Mouse (Mus musculus) mesoderm, embryonic 11.5 days (tissue): ENCODE results near the gene Alad.

Source experiments
- DNase-seq: peaks from one replicate; pipeline ENCODE4 v3.0.0-alpha.2; 2012; ENCODE audit warnings: low read depth, low spot score

The Alad gene

DNA sequence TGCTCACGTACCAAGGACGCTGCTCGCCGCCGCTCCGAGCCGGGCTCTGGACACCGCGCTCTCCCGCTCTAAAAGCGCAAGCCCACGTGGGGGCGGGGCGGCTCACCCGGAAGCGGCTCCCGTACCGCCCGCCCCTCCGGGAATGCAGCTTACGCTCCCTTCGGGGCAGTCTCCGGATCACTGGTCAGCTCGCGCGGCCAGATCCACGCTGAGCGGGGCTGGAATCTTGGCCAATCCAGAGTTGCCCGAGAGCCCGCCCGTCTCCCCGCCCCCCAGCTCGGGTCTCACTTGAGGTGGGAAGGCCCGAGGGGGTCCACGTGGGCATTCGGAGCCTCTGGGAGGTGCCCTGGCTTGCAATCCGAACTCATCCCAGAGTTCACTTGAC lies at the start of gene Alad:
Gene Alad (minus strand): TSS at position 70 of the 385 bp plus-strand sequence.
- DNase-seq = peak; percentile 95

DNA sequence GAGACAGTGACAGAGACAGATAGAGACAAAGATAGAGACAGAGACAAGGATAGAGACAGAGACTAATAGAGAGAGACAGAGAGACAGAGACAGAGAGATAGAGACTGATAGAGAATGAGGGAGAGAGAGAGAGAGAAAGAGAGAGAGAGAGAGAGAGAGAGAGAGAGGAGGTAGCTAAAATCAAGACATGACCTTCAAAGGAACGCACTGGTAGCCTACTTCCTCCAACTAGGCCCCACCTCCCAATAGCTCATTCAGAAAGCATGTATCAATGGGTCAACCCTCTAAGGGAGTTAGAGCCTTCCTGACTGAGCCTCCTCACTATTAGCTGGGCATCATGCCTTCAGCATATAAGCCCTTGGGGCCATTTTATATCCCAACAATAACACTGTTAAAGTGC lies 48.6 kb upstream of the Alad start:
- DNase-seq = no peak

DNA sequence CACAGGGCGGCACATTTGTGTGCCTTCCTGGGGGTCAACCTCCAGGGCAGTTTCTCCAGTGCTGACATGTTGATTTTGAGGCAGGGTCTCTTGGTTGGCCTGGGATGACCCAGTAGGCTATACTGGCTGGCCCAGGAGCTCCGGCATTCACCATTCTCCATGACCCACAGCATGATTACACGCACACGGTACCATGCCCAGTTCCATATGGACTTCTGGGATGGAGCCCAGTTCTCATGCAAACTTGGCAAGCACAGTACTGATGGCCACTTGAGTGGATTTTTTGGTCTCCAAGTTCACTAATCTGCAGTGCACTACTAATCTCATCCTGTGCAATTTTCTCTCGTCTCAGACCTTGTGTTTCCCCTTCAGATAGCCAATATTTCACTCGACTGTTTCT lies 48.0 kb upstream of the Alad start:
- DNase-seq = no peak

DNA sequence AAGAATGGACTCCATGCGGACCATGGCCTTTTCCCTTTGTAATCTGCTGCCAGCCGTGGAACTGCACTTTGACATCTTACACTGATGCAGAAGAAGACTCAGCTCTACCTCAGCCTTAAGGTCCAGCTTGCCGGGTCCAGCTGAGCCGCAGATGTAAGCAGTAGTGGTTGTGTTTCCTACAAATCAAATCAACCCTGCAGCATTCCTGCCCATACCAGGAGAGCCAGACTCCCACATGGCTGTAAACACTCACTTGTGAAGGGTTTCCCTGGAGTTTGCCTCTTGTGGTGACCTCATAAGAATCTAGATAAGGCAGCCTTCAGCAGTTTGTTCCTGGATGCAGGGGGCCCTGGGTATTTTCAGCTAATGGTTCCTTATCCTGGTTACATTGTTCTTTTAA lies 46.8 kb upstream of the Alad start:
- DNase-seq = no peak

DNA sequence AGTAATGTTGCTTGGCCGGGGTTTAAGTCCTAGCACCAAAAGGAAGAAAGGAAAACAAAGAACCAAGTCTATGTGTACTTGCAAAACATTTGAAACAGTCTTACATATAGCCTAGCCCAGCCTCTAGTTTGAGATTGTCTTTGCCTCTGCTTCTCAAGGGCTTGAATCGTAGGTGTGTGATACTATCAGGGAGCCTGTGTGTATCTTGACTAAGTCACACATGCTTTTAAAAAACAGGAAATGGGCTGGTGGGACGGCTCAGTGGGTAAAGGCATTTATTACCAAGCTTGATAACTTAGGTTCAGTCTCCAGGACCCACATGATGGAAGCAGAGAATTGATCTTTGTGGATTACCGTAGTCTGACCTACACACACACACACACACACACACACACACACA lies 42.3 kb upstream of the Alad start:
- no peak for DNase-seq

DNA sequence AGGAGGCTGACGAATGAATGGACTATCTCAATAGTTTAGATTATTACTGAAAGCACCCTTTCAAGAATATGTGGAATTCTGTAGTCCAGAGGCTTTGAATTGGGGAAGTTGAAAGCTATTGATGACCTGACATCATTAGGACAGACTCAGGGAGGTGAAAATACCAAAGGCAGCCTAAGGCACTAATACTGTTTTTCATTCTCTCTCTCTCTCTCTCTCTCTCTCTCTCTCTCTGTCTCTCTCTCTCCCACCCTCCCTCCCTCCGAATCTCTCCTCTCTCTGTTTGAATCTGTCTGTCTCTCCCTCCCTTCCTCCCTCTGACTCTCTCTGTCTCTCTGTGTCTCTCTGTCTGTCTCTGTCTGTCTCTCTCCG lies 41.9 kb upstream of the Alad start:
- no peak for DNase-seq

DNA sequence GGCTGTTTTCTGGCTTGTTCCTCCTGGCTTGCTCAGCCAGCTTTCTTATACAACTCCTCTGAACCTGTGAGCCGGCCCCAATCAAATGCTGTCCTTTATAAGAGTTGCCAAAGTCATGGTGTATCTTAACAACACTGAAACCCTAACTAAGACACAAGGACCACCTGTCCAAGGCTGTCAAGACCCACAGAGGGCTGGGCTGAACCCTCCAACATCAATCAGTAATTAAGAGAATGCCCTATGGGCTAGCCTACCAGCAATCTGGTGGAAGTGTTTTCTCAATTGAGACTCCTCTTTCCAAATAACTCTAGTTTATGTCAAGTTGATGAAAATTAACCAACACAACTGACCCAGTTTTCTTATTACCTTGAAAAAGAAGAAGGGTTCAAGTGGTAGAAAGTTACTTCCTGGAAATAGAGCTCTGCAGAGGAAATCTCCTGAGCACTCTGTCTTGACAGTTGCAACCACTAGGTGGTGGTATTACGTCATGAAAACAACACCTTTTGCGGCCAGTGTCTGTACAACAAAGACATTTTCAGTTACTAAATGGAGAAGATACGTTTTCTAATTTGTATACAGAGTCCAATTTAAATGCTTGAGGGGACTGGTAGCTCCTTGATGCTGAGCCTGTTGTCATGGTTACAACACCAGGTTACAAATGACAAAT lies 41.4 kb upstream of the Alad start:
- peak; percentile 85 for DNase-seq

DNA sequence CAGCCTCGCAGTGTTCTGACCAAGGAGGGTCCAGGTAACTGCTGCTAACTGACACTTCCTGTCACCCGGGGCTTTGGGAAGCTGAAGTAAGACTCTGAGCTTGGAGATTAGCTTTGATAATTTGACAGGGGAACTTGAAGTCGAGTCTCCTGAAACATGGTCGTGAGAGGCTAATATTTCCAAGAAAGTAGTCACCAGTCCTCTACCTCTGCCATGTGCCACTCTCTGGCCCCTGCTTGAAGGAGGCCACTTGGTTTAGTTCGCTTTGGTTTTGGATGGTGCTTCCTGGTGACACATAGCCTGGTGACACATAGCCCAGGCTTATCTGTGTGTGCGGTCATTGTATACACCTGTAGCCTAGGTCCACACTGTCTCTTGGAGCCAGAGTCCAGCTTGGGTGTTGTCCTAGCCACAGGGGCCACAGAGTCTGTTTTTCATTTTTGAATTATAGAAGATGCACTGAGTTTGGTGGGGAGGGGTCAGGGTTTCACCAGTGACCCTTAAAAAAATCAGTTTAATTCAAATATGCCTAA lies 40.1 kb upstream of the Alad start, which contains the start of gene Rgs3:
Gene Rgs3 (plus strand): TSS at position 51 of the 533 bp plus-strand sequence.
- DNase-seq = no peak

DNA sequence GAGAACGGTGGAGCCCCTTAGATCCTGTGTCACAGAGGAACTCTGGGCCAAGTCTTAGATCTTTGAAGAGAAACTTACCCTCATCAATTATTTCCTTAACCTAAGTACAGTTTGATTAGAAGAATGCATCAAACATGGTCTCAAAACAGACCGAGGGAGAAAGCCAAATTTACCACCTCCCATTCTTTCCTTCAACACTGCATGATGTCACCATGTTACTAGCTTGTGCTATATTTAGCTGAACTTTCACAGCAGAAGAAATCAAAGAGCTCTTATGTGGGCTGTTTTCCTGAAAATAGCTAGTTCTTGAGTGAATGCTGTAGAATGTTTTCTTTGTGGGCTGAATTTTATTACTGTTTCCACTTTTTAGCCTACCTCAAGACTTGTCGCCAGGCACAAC lies 37.7 kb upstream of the Alad start:
- DNase-seq = no peak

DNA sequence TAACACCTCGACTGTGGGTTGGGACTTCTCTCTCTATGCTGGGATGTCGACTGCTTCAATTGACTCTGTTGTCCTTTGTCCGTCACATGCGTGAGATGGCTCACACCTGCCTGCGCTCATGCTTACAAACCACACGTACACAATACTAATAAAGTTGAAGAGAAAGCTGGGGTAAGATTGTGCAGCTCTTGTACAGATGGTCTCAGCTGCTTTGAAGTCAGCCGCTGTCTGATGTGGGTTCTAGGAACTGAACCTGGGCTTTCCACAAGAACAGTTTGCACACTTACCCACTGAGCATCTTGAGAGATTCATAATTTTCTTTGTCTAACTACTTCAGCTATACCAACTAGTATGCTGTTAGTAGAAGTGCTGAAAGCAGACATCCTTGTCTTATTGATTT lies 32.2 kb upstream of the Alad start:
- no peak for DNase-seq

DNA sequence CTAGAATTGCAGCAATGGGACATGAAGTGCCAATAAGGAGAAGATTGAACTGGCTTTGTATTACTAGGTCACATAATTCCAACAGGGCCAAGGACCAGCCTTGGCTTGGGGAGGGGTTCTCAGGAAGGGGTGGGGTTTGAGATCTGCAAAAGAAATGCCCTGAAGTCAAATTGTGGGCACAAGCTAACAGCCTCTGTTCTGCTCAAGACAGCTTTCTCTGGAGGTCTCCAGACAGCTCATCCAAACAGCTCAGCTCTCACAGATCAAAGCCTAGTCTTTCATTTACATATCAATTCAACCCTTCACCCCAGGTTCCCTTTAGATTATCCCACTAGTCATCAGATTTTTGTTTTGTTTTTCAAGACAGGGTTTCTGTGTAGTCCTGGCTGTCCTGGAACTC lies 25.1 kb upstream of the Alad start:
- DNase-seq = no peak

DNA sequence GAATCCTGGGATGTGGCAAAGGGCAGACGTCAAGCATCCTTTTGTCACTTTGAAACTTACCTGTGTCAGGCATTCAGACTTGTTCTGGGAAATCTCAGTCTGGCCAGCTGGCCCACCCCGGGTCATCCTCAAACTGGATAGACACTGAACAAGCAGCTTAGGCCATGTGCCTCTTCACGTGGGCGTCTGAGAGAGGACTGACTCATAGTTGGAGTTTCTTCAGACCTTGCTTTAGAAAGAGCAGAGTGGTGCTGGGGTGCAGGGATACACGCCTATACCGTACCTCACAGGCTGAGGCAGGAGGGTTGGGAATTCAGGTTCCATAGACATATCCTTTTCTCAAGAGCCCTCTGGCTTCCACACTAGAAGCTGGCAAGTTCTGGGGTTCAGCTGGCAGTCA lies 24.1 kb upstream of the Alad start:
- DNase-seq = no peak

DNA sequence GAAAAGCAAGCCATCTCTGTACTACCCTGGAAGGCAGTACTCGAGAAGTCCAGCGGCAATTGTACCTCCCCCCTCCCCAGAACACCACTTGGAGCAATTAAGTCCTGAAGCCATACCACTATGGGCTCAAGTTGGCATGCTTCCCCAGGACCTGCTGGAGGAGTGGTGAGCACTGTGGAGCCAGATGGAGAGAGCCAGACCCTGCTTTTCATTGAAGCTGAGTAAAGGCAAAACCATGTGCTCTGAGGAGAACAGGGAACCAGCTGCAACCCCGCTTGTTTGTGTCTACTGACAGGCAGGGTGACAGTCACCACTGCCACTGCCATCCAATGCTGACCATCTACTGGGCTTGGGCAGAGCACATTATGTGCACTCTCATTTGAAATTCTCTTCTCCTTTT lies 22.1 kb upstream of the Alad start:
- DNase-seq = no peak

DNA sequence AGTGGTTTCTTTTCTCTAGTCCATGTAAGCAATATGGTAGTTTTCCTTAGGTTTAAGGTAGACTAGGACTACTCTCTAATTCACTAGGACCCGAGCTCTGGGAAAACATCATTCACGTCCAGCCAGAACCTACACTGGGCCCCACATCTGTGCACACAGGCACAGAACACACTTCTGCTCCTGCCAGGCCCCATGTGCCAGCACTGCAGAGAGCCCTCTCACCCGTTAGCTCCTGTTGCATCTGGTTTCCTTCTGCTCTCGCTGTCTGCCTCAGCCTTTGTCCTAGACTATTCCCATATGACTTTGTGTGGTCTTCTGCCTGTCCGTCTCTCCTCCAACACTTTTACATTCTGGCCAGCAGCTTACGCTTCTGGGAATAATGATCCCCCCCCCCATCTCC lies 14.0 kb upstream of the Alad start:
- DNase-seq = no peak

DNA sequence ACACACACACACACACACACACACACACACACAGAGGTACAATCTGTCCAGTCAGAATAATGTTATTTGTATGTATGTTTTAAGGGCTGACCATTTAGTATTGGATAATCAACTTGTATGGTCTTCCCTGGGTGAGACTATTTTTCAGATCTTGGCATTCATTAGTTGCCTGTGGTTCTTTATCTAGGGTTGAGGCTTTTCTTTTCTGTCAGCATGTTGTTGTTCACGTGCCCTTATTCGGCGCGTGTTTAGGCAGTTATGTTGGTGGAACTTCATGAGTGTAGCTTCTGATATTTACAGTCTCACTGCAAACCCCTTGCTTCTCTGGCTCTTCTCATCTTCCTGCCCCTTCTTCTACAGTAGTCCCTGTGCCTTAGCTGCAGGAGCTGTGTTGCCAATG lies 7.9 kb upstream of the Alad start:
- no peak for DNase-seq

DNA sequence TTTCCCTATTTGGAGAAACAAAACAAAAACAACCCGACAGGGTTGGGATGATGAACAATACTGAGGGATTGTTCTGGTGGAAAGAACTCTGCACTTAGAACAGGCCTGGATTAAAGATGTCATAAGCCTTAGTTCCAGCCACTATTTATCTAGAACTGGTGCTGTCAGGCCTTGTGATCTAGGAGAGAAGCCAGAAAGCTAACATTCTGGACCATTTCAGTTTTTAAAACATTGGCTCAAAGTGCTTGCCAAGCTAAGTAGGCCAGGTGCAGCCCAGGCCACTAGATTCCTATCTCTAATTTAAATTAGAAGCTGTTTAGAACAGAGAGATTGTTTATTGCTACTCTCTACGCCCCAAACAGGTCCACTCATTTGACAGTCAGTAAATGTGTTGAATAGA lies 6.5 kb upstream of the Alad start:
- no peak for DNase-seq

DNA sequence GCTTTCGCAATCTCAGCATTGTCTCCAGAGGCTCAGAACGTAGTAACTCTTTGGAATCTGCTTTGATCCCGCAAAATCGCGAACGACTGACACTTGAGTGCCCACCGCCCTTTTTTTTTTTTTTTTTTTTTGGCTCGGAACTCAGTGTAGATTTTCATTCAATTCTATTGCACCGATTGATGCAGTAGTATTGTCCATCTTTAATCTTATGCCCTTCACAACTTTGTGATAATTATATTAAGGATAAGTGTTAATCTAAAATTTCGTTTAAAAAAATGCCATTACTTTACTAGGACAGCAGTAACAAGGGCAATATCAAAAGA lies 5.7 kb upstream of the Alad start:
- DNase-seq = no peak

DNA sequence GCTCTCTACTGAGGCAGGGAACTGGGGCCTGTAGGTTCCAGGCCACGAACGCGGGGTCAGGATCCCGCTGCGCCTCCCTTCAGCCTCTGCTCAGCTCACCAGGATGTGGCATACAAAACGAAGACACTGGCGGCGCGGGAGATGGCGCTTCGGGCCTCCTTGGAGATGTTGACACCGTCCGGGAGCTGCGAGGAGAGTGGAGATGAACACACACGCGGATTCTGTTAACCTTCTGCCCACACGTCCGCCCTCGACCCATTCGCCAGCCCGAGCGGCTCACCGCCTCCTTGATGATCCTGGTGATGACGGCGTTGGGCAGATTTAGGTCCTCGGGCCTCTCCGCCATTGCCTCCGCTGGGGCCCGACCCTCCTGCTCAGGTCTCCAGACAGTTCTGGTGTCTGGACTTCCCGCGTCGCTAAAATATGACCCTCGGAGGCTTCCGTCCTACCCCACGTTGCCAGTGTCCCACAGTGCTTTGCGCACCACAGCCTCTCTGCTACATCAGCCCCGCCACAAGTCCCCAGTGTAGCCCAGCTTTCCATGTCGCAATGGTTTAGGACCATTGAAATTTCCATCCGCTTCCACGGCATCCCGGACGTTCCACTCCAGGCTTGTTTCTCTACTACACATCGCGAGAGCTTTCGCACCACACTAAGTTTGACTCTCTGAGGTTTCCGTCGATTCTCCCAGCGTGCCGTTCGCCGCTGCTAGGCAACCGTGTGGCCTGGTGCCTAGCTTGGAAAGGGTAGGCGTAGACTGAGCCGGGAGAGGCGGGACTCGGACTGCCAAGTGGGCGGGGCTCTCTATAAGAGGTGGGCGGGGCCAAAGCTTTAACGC lies 5.2 kb upstream of the Alad start, which contains the start of the genes Pole3 and 4933430I17Rik:
Gene Pole3 (minus strand): TSS at position 418 of the 838 bp plus-strand sequence.
Gene 4933430I17Rik (plus strand): TSS at position 719 of the 838 bp plus-strand sequence.
- peak; percentile 99 for DNase-seq

DNA sequence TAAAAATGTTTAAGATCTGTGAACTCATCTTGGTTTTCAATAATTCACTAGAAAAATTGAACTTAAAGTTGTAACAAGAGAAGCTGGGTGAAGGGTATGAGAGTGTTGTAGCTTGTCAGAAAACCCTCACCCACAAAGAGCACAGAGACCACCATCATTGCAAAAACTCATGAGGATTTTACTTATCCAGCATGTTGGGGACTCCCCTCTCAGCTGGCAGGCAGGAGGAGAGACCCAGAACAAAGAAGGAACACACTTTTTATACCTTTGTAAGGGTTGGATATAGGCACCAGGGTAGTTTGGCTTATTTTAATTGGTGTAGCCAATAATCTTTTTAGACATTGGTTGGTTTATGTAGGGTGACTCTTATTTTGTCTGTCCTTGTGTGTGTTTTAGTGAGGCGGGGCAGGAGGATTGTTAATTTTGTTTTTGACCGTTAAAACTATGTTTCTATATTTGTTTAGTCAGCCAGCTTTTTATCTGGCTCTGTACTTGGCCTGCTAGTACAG lies 1.2 kb upstream of the Alad start:
- no peak for DNase-seq

DNA sequence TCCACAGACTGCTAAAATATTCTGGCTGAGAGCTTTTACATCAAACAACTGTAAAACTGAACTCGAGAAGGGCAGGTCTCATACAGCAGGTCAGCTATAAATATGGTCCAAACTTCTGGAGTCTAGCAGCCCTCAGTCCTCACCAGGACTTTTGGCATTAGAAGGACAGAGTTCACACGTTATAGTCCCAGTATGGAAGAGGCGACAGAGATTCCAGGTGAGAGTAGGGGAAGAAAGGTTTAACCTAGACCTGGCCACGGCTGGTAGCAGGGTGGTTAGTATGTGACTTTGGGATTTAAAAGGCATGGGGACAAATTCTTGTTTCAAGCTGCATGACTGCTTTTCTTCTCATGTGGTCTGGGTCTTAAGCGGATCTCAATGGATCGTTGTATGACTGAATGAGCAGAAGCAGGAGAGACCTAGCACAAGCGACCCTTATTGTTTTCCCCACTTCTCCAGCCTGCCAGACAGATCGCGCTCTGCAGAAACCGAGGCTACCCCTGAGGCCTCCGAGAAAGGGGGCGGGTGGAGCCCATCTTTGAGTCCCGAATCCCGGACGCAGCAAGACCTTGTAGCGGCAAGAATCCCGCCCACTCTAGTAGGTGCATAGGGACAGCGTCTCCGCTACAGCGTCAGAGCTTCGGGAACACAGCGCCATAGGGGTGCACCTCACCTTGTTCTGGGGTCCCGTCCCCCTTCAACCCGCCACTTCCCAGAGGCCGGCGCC lies 433 bp downstream of the Alad start:
- no peak for DNase-seq

DNA sequence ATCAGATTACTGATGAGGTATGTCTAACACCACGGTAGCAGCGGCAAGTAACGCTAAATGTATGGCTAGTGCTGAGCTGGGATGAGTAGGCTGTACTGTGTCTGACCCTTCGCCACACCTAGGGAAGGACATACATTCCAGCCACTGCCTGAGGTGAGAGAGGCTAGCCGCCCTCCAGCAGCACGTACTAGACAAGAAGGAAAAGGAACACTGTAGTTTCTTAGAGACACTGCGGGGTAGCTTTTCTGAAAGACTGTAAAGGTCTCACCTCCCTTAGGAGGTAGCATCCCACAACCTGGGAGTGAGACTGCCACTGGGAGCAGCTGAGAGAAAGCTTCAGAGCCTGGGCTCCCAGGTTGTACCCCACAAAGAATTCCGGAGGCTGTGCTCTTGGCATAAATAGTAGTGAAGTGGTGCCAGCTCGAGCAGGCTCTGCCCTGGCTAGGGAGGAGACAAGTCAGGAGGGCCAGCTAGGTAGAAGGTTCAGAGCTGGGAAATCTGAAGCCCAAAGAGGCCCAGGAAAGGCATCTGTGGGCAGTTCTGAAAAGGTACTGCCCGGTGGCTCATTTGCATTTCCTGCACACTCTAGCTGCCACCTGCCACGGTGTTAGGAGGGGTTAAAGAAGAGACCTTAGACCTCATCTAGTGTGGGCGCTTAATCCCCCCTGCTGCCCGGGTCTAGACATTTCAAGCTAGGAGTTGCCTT lies 1.1 kb downstream of the Alad start:
- DNase-seq = no peak
